Mouse (Mus musculus) thymus, postnatal 36 days (tissue): ENCODE data around the gene Bcl2l12.

Experiments
- DNase-seq, 2 experiments: peaks; one replicate each; pipeline ENCODE4 v3.0.0; 2022; ENCODE audit warnings: mixed read lengths in 2 of 2

The Bcl2l12 gene

GRCm38 (mm10) chr7:44958208-44958607 lies 40.3 kb downstream of the Bcl2l12 start:
- DNase-seq = peak in 1 of 2 experiments; percentile 22

DNA sequence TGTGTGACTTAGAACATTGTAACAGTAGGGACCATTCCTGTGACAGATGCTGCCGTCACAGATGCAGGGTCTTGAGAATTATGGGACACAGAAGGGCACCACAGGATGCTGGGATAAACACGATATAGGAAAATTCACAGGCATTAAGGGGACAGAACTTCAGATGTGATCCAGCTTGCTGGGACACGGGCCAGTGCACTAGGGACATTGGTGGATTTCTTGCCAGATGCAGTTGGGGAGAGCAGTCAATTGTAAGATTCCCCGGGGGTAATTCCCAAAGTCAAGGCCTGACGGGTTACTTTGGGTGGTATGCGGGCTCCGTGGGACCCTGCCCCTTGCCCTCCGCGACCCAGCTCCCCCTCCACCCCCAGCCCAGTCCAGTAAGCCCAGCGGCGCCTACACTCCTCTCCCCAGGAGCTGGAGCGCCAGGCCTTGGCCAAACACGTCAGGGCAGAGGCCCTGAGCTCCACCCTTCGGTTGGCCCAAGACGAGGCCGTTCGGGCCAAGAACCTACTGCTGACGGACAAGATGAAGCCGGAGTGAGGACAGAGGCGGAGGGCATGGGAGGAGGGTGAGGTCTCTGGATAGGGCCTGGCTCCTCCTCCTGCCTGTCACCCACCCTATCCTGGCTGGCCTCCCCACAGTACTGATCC lies 41.2 kb downstream of the Bcl2l12 start:
- DNase-seq = no peak

DNA sequence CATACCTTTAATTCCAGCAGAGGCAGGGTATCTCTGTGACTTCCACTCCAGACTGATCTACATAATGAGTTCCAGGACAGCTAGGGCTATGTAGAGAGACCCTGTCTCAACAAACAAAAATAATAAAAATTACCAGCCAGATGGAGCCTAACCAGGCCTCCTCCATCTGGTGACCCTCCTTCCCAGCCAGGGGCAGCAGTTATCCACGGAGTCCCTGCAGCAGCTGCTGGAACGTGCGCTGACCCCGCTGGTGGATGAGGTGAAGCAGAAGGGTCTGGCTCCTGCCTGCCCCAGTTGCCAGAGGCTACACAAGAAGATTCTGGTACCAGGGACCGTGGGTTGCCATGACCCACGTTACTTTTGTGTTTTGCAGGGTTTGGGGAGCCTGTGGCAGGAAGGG lies 42.2 kb downstream of the Bcl2l12 start:
- no peak for DNase-seq

GRCm38 (mm10) chr7:44955628-44956027 lies 42.9 kb downstream of the Bcl2l12 start:
- no peak for DNase-seq

DNA sequence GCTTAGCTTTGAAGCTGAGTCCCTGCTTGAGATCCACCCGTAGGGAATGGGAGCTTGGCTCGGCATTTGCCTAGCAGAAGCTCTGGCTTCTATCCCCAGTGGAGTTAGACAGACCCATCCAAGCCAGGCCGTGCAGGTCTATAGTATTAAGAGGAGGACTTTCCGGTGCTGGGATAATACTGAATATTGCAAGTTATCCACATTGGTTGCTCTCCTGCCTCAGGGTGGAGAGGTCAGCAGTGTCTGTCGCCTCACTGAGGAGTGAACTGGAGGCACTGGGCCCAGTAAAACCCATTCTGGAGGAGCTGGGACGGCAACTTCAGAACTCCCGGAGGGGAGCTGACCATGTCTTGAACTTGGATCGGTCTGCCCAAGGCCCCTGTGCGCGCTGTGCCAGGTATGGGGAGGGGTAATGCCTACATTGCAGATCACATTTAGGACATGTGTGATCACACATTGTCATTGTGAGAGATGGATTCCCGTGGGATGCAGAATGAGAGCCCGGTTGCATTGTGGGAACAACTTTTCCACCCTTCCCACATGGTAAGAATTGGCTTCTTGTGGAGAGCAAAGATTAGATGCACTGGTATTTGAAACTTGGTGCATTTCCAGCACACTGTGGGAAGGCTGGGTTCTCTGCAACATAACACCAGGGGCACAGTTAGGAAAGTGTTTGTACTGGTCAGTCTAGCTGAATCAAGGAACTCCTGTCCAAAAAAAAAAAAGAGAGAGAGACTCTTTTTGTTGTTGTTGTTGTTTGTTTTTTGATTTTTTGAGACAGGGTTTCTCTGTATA lies 44.2 kb downstream of the Bcl2l12 start:
- DNase-seq = no peak

- no peak for DNase-seq
Measured at GRCm38 (mm10) chr7:44953561-44953960, 45.0 kb downstream of the Bcl2l12 start.

DNA sequence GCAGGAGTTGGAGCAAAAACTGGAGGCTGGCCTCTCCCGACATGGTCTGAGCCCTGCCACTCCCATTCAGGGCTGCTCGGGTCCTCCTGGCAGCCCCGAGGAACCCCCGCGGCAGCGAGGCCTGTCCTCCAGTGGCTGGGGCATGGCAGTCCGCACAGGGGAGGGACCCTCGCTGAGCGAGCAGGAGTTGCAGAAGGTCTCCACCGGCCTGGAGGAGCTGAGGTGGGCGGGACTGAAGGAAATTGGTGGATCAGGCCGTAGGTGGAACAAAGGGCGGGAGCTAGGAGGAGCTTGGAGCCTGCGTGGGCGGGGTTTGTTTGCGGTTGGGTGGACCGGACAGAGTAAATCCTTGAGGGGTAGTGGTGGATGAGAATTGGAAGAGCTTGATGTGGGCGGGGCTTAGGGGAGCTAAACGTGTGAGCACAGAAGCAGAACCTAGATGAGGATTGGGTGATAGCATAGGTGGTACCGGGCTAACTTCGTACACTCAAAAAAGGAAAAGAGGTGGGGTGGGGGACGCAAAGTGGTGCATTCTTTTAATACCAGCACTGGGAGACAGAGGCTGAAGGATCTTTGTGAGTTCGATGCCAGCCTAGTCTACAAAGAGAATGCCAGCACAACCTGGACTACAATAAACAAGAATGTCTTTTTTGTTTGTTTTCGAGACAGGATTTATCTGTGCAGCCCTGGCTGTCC lies 45.8 kb downstream of the Bcl2l12 start:
- peak; percentile 37 to 56 for DNase-seq

DNA sequence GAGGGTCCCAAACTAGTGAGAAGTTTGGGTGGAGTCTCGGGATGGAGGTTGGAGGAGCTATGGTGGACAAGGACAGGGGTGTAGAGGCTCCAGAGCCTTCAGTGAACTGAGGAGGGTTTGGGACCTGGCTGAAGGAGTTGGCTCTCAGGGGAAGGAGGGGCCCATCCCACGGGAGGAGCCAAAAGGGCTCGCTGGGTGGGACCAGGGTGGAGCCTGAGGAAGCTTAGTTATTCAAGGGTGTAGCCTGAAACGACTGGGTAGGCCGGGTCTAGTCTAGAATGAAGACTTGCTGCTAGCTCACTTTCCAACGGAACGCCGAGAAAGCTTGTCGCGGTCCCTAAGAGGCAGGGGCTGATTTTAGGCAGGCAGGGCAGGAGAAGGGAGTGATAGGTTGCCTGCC lies 46.6 kb downstream of the Bcl2l12 start:
- no peak for DNase-seq

- no peak for DNase-seq
Measured at GRCm38 (mm10) chr7:44949922-44950321, 48.6 kb downstream of the Bcl2l12 start.

GRCm38 (mm10) chr7:44942904-44943303 lies 55.6 kb downstream of the Bcl2l12 start, which contains the start of gene Tsks:
Gene Tsks, plus strand, starts transcription at chr7:44943204.
- DNase-seq = no peak
